Mouse (Mus musculus): ENCODE measurements at regions not wholly inside any gene's neighbourhood (a gene's known extent, or its start where the extent isn't known, plus 50 kb on each side); places are given as distances from the start of the nearest gene placed in this dataset.

DNA sequence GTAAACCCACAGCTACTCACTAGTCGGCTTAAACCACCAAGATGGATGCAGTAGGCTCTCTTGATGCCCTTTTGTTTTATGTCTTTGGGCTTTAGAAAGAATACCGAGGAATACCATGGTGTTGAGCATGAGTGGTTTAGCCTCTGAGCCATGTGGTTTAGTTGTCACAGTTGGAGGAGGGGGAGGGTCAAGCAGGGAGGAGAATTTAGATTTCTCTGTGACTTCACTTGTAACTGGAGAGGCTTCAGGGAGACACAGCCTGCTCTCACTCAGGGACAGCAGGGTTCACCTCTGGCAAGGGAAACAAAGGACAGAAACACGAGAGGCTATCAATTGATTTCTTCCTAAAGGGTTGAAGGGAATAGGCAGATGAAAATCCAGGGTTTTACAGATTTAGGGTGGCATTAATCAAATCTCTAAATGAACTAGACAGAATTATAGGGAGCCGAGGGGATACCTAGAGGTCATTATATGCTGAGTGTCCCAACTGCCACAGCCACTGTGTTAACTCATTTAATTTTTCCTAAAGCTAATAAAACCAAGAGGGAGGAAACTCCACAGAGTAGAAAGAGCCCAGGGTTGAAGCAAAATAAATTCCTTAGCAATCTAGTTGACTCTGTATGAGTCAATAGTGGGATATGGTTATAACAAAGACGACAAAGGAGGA lies 2113.7 kb upstream of the 5930422O12Rik start:
- DNase-seq (ENCODE audit: inconsistent age in 2 of 2, low spot score in 1 of 2), result no peak

DNA sequence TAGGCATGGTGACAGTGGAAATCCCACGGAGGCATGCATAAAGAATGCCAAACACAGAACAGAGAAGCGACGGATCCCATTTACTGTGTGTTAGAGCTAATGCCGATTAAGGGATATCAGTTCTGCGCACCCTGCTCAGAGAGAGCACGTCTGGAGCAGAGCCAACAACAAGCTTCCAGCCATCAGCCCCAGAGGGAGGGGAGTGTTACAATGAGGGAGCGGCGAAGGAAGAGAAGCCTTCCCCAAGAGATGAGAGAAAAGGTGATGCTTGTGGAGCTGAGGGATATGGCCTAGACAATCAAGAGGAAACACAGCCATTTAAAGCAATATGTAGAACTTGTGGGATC lies 2113.2 kb upstream of the 5930422O12Rik start:
- no peak for DNase-seq (ENCODE audit: inconsistent age in 2 of 2, low spot score in 1 of 2)

DNA sequence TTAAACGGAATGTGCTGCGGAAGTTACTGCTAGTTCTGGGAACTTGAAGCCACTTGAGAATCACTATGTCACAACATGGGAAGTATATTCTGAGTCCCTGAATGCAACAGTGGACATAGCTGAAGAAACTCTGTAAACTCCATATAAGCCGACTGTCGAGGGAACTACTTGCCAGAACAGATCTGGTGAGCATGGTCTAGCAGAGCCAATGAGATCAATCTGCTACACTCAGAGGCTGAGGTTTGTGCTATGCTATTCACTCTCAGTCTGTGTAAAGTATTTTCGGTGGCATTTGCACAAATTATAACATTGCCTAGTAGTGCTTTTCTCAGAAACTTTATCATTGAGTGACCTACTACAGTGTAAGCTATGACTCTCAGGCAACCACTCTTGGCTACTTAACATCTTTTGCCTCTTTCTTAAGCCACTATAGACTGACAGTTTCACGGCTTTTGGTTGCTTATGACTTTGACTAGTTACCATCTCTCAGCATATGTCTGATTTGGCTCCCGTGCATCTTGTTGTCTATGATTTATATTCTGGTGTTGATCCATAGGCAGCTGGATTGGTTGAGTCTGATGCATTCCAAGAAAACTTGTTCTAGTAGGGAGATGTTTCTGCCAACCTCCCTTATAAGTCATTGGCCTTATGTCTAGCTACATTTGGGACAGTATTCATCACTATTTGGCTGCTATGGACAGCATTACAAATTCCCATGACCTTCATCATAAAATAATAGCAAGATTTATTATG lies 2094.8 kb upstream of the 5930422O12Rik start:
- DNase-seq (ENCODE audit: inconsistent age in 2 of 2, low spot score in 1 of 2), result no peak

DNA sequence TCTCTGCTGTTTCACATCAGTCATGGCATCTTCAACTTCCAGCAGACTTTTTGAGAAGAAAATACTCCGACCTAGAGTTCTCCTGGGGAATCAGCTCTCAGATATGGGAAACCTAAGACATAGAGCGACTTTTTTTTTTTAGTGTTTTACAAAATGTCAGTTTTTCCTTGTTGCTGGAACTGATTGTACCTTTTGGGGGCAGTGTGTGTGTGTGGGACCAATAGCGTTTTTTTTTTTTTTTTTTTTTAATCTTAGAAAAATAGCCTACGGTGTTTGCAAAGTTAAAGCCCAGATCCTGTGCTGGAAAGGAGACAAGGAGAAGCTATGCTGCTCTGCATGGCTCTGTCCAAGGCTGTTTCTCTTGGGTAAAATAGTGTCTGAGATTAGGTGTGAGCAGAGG lies 2080.0 kb upstream of the 5930422O12Rik start:
- DNase-seq (ENCODE audit: inconsistent age in 2 of 2, low spot score in 1 of 2), result no peak

DNA sequence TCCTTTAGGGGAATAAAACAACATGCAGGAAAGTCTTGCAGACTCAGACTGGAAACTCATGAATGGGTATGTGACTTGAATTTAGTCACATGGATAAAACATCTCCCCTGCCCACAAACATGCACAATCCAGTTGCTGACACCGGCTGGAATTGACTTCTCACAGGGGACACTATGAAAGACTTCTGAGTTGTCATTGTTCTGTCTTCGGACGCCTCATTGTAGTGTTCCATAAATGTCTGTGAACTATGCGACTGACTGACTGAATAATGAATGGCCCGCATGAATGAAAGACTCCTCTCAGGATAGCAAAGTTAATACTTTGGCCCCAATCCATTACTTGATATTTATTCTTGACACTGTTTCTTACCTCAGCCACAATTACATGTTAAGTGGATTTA lies 2058.9 kb upstream of the 5930422O12Rik start:
- DNase-seq (ENCODE audit: inconsistent age in 2 of 2, low spot score in 1 of 2), result no peak

DNA sequence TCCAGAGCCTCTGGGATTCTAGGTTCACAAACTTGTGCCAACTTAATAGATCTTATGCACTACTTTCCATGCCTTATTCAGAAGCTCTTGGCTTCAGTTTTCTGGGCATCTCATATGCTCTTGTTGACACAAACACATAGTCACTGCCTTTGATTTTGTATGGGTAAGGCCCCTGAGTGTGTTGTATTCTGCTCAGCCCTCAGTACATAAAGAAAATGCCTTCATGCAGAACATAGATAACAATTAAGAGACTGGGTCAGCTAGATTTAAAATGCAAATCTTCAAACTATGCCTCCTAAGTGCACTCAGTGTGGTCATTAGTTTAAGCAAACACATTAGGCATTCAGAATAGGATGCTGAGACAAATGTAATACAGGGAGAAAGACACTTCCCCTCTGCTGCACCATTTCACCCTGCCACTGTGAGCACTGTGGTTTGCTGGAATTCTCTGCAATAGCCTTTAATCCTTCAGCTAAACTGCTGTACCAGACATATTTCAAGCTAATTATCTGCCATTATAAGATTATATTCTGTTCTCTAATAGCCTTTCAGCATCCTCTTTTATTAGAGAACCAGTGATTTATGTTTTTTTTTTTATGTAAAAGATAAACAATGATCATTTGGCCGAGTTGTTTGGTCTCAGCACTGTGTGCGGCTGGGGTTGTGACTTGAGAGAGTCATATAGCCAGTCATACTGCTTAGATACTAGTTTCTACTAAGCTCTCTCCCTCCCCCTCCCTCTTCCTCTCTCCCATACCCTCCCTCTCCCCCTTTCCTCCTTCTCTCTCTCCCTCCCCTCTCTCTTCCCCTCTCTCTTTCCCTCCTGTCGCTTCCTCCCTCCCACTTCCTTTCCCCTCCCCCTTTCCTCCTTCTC lies 2058.1 kb upstream of the 5930422O12Rik start:
- no peak for DNase-seq (ENCODE audit: inconsistent age in 2 of 2, low spot score in 1 of 2)

DNA sequence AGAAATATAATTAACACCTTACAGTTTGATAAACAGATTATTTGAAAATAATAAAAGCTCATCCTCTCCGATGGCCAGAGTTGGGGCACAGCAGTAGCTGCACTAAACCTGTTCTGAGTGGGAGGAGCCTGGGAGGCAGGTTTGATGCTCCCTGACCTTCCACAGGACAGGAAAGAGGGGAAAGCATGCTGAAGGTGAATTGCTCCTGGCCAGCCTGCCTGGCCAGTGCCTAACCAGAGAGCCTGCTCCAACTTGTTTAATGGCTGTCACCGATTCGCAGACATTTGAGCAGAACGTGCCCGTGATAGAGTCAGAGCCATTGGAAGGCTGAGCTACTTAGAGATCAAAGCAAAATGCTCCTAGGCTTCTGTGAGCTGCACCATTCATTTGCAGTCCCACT lies 2056.9 kb upstream of the 5930422O12Rik start:
- no peak for DNase-seq (ENCODE audit: inconsistent age in 2 of 2, low spot score in 1 of 2)

DNA sequence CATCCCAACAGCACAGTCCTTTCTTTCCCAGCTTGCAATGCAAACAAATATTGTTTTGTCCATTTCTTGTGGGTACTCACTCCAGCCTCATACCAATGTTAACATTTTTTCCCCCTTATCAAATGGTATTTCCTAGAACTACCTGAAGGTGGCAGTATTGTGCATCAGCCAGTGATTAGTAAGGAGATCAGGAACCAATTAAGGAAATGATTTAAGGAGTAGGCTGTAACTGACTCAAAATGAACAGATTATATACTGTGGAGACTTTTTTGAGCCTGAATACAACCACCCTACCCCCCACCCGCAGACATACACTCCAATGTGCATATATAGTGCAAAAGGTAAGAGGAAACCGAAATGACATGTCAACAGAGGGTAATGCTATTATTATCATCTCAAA lies 2056.1 kb upstream of the 5930422O12Rik start:
- DNase-seq (ENCODE audit: inconsistent age in 2 of 2, low spot score in 1 of 2), result peak in 1 of 2 experiments; percentile 45

DNA sequence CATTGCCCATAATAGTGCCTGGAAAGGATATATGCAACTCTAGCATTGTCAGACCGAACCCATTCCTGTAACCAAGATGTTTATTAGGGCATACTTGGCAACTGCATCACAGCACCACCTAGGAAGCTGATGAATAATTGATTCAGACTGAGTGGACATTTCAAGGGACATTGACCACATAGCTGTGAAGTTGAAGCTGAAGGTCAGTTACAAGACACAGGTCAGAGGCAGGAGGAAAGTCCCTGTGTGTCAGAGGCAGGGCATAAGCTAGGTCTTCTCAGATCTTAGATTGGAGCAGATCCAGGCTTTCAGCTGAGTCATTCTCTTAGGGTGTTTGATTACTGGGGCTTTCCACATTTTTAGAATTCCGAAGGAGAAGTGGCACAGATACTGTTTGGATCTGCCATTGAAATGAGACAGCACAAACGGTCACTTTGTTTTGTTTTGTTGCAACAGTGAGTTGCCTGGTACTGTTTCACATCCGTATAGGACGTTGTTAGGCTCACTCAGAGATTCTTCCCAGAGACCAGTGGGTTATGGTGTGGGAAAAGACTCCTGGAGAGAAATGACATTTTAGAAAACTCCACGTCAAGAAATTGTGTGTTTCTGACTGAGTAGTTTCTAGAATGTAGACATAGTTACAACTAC lies 2055.2 kb upstream of the 5930422O12Rik start:
- DNase-seq (ENCODE audit: inconsistent age in 2 of 2, low spot score in 1 of 2), result peak; percentile 29 to 68

DNA sequence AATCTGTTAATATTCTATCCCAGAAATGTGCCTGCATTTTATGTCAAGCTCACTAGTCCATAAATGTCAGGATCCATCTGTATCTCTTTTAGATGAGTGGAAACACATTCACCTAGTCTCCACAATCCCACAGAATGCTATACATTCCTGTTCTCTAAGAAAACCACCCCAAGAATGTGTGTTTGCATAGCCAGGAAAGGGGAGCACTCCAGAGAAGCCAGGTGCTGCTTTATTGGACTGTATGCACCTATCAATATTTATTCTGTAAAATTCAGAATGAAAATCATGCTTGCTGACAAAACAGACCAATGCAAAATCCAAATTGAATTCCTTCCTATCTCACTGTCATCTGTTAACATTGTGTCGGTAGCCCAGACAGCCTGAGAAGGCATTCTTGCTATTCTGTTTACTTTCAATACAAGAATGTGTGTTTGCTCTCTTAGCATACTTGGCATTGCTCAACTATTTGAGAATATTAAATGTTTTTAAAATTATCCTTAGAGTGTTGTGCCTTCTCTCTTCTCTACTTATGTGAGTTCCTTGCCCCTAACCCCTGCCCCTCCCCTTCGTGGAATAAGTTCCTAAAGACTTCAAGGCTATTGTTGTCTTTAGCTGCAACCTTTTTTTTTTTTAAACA lies 2050.7 kb upstream of the 5930422O12Rik start:
- DNase-seq (ENCODE audit: inconsistent age in 2 of 2, low spot score in 1 of 2), result no peak

DNA sequence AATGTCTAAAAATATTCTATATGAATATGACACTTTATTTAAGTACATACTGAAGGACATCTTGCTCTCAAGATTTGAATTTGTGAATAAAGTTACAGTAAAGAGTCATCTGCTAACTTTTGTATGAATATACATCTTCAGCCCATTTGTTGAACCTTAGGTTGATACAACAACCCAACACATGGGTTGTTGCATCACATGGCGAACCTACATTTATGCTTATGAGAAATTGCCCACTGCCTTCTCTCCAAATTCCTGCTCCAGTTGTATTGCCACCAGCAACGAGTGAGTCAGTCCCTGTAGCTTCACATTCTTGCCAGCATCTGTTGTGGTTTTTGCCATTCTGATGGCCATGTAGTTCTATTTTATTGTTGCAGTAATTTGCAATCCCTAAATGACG lies 2023.7 kb upstream of the 5930422O12Rik start:
- no peak for DNase-seq (ENCODE audit: inconsistent age in 2 of 2, low spot score in 1 of 2)

DNA sequence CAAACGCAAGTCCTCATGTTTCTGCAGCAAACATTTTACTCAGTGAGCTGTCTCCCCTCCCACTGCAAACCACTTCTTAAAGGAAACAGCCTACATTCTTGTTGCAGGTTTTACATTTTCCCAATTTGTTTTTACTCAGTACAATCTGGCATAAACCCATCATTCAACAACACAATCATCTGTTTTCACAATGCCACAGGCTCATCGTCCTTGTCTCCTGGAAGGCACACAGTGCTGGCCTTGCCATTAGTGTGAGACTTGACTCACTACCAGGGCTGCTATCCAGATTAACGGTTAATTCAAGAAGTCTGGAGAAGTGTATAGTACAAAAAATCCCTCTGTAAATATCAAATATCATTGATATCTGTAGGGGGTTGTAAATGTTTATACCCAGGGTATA lies 2006.3 kb upstream of the 5930422O12Rik start:
- DNase-seq (ENCODE audit: inconsistent age in 2 of 2, low spot score in 1 of 2), result peak; percentile 8 to 65

DNA sequence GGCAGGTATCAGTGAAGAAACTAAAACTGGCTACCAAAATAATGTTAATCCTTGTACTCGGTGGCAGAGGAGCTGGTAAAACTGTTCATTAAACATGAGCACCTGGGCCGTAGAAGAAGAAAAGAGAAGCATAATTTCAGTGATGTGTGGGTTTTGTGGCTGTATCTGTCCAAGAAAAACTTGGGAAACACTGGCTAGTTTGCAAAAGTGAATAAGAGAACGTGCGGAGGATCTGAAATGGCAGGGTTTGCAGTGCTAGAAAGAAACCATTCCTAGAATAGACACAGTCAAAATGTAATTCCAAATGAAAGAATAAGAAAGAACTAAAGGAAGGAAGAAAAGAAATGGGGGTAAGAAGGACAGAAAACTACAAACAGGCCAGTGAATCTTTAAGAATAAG lies 2000.8 kb upstream of the 5930422O12Rik start:
- no peak for DNase-seq (ENCODE audit: inconsistent age in 2 of 2, low spot score in 1 of 2)

DNA sequence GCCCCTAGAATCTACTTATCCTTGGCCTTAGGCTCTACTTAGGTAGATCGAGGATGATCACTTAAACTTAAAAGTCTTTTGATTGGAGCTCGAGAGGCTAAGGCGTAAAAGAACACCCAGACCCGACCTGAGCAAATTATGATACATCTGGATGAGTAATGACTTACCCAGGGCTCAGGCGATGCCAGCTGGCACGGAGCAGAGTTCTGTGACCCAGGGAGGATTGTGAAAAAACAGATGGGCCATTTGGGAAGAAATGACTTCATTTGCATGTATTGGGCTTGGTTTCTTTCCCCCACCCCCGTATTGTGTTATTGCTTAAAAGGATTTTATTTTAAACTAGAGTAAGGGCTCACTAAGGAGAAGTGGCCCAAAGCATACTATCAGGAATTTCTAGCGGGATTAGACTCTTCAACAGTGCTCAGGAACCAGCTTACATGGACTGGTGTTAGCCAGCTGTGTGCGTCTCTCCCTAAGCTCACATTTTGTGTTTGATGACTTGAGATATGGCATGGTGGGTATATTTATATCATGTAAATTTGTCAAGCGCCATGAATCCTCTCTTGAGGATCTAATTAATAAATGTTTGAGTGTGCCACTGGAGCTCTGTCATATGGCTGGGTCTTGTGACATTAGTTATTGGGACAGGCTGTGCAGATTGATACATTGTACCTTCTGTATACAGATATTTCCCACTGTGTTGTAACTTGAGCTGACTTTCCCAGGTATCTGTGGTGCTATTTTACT lies 1991.9 kb upstream of the 5930422O12Rik start:
- DNase-seq (ENCODE audit: inconsistent age in 2 of 2, low spot score in 1 of 2), result peak; percentile 24 to 46

DNA sequence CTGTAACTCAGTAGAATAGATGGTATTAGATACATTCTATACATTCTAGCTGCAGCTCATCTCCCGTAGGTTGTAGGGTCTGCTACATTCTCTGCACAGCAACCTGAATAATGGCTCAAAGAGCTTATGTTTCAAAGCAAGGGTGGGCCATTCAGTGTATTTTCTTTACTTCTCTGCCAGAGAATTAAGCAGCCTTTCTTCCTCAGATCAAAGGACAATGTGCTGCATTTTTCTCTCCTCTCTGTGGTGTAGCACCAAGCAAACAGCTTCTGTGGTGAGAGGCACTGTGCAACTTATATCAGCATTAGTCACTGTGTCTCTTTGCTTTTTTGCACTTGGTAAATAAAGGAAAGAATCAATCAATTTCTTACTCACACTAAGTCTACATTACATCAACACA lies 1983.7 kb upstream of the 5930422O12Rik start:
- DNase-seq (ENCODE audit: inconsistent age in 2 of 2, low spot score in 1 of 2), result no peak

DNA sequence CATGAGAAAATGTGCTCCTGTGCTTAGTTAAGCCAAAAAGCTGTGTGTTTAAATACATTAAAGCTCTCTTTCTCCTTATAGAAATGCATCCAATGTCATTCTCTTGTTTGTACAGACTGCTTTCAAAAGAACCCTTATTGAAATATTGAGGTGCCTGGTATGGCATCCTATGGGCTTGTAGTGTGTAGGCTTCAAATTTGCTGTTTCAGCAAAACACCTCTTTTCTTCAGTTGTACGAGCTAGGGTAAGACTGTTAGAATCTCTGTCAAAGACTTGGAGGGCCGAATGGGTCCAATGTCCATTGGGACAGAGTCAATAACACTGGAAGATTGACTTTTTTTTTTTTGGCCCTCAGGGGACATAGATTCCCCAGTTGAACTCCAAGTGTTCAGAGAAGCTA lies 1980.5 kb upstream of the 5930422O12Rik start:
- DNase-seq (ENCODE audit: inconsistent age in 2 of 2, low spot score in 1 of 2), result no peak

DNA sequence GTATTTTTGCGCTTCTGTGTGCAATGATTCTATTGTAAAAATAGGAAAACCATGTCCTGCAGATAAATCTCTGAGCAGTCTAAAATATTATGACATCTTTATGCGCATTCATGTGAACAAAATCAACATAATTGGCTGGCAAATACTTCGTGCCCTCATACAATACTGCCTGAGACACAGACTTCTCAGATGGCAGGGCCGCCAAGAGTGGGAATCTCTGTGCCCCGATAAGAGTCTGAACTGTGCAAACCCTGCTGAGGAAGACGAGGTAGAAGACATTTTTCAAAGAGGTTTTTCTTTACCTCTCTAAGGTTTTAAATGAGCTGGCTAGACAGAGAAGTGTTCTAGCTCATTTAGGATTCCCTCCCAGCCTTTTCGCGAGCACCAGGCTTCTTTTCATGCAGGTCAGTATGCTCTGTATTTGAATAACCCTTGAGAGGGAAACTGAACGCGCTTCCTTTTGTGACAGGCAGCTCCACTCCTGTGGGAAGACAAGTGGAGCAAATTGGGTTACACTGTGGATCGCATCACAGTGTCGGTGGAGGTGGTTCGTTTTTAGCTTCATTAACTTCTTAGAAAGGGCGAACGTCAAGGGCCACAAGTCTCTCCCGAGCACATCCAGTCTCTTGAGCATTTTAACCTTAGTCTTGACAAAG lies 1973.6 kb upstream of the 5930422O12Rik start:
- DNase-seq (ENCODE audit: inconsistent age in 2 of 2, low spot score in 1 of 2), result no peak

DNA sequence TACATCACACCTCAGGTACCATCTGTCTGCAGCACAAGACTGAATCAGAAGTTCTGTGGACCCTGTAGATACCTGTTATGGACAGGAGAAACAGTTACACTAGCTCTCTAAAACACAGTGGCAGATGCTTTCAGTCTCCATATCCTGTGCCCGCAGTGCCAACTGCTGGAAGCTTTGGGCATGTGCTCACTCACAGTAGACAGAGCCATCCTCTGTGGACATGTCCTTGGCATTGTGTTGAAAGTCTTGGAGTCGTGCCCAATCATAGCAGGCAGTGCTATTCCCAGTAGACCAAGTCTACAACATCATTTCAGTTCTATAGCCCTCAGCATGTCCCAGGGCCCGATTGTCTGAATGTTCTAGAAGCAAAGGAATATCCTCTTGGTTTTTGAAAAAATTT lies 1968.2 kb upstream of the 5930422O12Rik start:
- peak; percentile 75 to 90 for DNase-seq (ENCODE audit: inconsistent age in 2 of 2, low spot score in 1 of 2)

All from adrenal gland, adult (tissue).